Mouse (Mus musculus) megakaryocyte, embryonic 14.5 days (primary cell): ENCODE measurements around the gene Kcnab3.

Experiments
- FLI1 ChIP-seq: IDR thresholded peaks from 2 replicates; pipeline ENCODE4 v1.6.1; 2012; ENCODE audit warnings: low read length, inconsistent platforms, mixed read lengths
- GATA1 ChIP-seq: IDR thresholded peaks from 3 replicates; pipeline ENCODE4 v1.6.1; 2012; ENCODE audit warnings: mixed read lengths, low read length, inconsistent platforms, borderline replicate concordance

GRCm38 (mm10) chr11:69340161-69341131, 14.4 kb downstream of the Kcnab3 start, which contains the start of gene Rnf227:
- TF ChIP-seq GATA1 (no peak), FLI1 (no peak)
